Mouse (Mus musculus): Measurements from ENCODE around the gene Tapt1.

DNA sequence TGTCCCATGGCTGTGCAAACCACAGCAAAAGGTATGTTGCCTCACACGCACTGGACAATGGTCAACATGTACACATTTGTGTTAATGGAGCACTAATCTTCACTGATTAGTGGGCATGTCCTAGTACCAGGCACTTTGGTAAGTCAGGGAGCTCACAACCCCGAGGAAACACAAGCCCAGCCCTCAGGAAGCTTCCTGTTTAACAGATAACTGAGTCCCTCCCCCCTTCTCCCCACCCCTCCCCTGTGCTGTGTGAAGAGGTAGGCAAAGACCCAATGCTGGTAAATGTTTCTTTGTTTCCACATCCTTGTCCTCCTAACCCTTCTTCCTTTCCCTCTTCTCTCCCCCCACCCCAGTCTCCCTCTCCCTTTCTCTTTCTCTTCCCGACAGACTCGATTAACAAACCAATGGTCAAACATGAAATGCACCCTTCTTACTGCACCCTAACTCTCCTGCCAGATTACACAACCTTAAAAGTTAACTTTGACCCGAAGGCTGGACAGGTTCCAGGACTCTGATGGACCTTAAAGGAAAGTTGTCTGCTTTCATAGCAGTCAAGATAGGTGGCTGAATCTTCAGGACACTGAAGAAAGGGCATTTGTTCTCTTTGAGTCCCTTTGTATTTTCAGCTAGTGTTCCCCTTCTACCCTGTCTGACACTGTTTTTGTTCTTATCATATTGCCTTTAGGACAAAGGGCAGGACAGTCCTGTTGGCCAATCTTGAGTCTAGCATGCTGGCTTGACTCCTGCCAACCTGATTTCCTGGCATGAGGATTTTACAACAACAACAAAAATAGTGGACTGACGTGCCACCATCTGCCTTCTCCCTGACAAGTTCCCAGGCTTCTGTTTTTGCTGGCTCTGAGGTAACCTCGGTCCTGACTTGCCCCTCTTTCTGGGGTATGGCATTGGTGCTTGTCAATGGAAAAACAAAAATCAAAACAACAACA, 13.0 kb upstream of the Tapt1 start:
- no peak for TF ChIP-seq POLR2A (IDR thresholded peaks at IDR 0.05; ENCODE audit: borderline replicate concordance, low read depth, low read length)
- no peak for TF ChIP-seq CTCF (IDR thresholded peaks at IDR 0.05; ENCODE audit: low read depth, low read length)

Data from bone marrow macrophage, adult 2 months (primary cell).